Mouse (Mus musculus) brain, embryonic 14.5 days (tissue): ENCODE measurements around the gene Slc27a4.

Experiments used
- CTCF ChIP-seq: fragments of 200-500 bp; IDR thresholded peaks from 2 replicates; pipeline ENCODE4 v1.5.1; 2012; ENCODE audit warnings: inconsistent platforms, mild to moderate bottlenecking, moderate library complexity, borderline replicate concordance; ENCODE audit not compliant: insufficient read depth, insufficient read length; ENCODE audit errors: extremely low read depth
- POLR2A ChIP-seq: fragments of 200-500 bp; IDR thresholded peaks from 2 replicates; pipeline ENCODE4 v1.6.1; 2012; ENCODE audit warnings: mild to moderate bottlenecking, inconsistent platforms, borderline replicate concordance; ENCODE audit not compliant: poor library complexity, insufficient read depth, insufficient read length, severe bottlenecking; ENCODE audit errors: extremely low read depth

DNA sequence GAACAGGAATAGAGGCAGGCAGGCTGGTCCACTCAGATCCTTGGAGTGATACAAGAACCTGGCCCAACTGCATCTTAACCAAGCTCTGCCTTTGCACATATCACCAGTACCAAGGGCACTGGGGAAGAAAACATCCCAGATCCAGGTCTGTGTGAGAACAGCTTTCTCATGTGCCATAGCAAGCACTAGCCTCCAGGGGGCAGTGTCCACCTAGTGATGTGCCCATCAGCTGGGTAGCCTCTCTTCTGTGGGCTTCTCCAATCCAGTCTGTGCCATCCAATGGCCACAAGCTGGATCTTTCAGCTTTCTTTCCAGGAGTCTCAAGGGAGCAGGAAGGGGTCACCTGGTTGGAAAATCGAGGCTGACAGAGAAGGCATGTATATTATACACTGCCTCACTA is 37.6 kb upstream of the Slc27a4 start:
- TF ChIP-seq POLR2A (no peak), CTCF (peak; percentile 87)
